Comparison of ENCODE assay signal across 8 mouse cellular contexts in the genomic region with DNA sequence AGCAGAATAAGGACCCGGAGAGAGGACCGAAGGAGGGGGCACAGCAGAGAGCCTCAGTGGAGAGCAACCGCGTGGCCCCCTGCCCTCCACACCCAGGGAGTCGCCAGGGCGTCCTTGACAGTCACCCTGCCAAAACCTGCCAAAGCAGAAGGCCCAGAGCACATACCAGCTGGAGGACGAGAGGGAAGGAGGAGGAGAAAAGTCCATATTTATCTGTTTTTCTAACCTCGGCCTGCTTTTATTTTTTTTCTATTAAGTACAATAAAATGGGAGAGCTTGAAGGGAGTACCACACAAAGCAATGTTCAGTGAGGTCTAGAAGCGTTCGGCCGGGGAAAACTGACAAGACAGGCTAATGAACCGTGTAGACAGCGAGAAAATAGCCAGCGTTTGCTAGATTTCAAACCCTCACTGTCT. TPM values are rescaled to one million over a fixed set of nuclear protein-coding genes. Genes with fewer than 3 reads are reported as not detected.
A peak's percentile ranks its signal among the peaks of the same experiment; 100 is the strongest.
DNase-seq lines count a peak whose midpoint lies in the region; ATAC-seq and TF ChIP-seq lines count a peak whose summit lies in the region.

No protein-coding gene starts in this region.

- no peak for ATAC-seq in stomach, postnatal 0 days (ENCODE audit: low FRiP score, low TSS enrichment)
- no peak for ATAC-seq in erythroblast, adult 5-6 weeks (replicated peaks; ENCODE audit: low FRiP score, poor library complexity, severe bottlenecking)

- TF ChIP-seq EP300 in stomach, postnatal 0 days (optimal IDR thresholded peaks at IDR 0.05), result no peak

- 11% methylated on average over 14 of the region's 14 CpGs for WGBS in heart, embryonic 10.5 days
- WGBS in limb, embryonic 10.5 days, result 15% methylated on average over 14 of the region's 14 CpGs
- 18% methylated on average over 14 of the region's 14 CpGs for WGBS in stomach, postnatal 0 days

- H3K9ac ChIP-seq in stomach, postnatal 0 days (ENCODE audit: low read length), result peak overlapping the region; percentile 74

- intact Hi-C loops in left cerebral cortex, postnatal 4 days (cut with DNase I), result no loop called here

- no peaks in the 10 kb centered on the region for H3K27me3 ChIP-seq in heart, embryonic 10.5 days (ENCODE audit: insufficient read depth, poor library complexity, severe bottlenecking)
- H3K27me3 ChIP-seq in limb, embryonic 10.5 days (ENCODE audit: low read depth, poor library complexity, severe bottlenecking), result peaks cover 65% of the 10 kb centered on the region
- no peaks in the 10 kb centered on the region for H3K27me3 ChIP-seq in stomach, postnatal 0 days (ENCODE audit: control insufficient read depth, insufficient read depth, low read length)

- H3K9me3 ChIP-seq in heart, embryonic 10.5 days, result no peaks in the 10 kb centered on the region
- H3K9me3 ChIP-seq in limb, embryonic 10.5 days (replicated peaks), result no peaks in the 10 kb centered on the region
- H3K9me3 ChIP-seq in stomach, postnatal 0 days (ENCODE audit: control insufficient read depth, low read length), result no peaks in the 10 kb centered on the region

- H3K27ac ChIP-seq in heart, embryonic 10.5 days, result peak overlapping the region; percentile 100
- H3K27ac ChIP-seq in limb, embryonic 10.5 days, result peak overlapping the region; percentile 79
- peak overlapping the region; percentile 85 for H3K27ac ChIP-seq in stomach, postnatal 0 days (replicated peaks)

- DNase-seq in left cerebral cortex, postnatal 4 days, result peak; percentile 64
- no peak for DNase-seq in left cerebral cortex, adult 9 months (ENCODE audit: low spot score in 2 of 2)
- DNase-seq in cerebellum, adult 9-11 months, result peak; percentile 75
- peak; percentile 72 for DNase-seq in heart, embryonic 10.5 days (ENCODE audit: low spot score)
- peak; percentile 47 for DNase-seq in limb, embryonic 10.5 days (ENCODE audit: low spot score)
- no peak for DNase-seq in stomach, postnatal 0 days (ENCODE audit: low spot score)
- DNase-seq in frontal cortex, postnatal 14 days (ENCODE audit: low spot score in 2 of 2), result no peak

- peaks cover 58% of the 10 kb centered on the region for H3K36me3 ChIP-seq in heart, embryonic 10.5 days
- peaks cover 60% of the 10 kb centered on the region for H3K36me3 ChIP-seq in limb, embryonic 10.5 days
- peaks cover 12% of the 10 kb centered on the region; the same call in 1 of the 2 replicates for H3K36me3 ChIP-seq in stomach, postnatal 0 days (ENCODE audit: control insufficient read depth, insufficient read depth, low read length)

- H3K4me3 ChIP-seq in heart, embryonic 10.5 days, result peak overlapping the region; percentile 79
- peak overlapping the region; percentile 42 for H3K4me3 ChIP-seq in limb, embryonic 10.5 days
- H3K4me3 ChIP-seq in stomach, postnatal 0 days (ENCODE audit: low read depth, low read length), result peak overlapping the region; percentile 47

- H3K4me2 ChIP-seq in stomach, postnatal 0 days (replicated peaks; ENCODE audit: low read depth), result peak overlapping the region; percentile 92

- peaks cover 54% of the 10 kb centered on the region for H3K4me1 ChIP-seq in heart, embryonic 10.5 days
- peaks cover 76% of the 10 kb centered on the region for H3K4me1 ChIP-seq in limb, embryonic 10.5 days
- no peaks in the 10 kb centered on the region for H3K4me1 ChIP-seq in stomach, postnatal 0 days (replicated peaks; ENCODE audit: control insufficient read depth, insufficient read depth)

- TF ChIP-seq CTCF in stomach, postnatal 0 days (IDR thresholded peaks at IDR 0.05; ENCODE audit: low read depth), result no peak

RNA-seq across cellular contexts. Expression of gene Meis1, which starts 8.4 kb away (rescaled TPM):
- total RNA-seq in left cerebral cortex, postnatal 4 days (2021), result 1 to 10 TPM; 9.1 to 9.7 TPM
- polyA plus RNA-seq in heart, embryonic 10.5 days (2016; fragmentation: Nextera tagmentation; extraction: Ambion mirVana), result 111 and 139 TPM in 2 replicates
- 109 and 119 TPM in 2 replicates for polyA plus RNA-seq in limb, embryonic 10.5 days (2016; fragmentation: Nextera tagmentation; extraction: Ambion mirVana)
- 48.5 and 50.2 TPM in 2 replicates for polyA plus RNA-seq in stomach, postnatal 0 days (2015; fragmentation: Nextera tagmentation; extraction: Ambion mirVana)
- total RNA-seq in erythroblast, adult 5-6 weeks (2015; ENCODE audit: low replicate concordance), result 0.38 and 2.5 TPM in 2 replicates
- 2.4 and 3.3 TPM in 2 replicates for total RNA-seq in erythroblast, adult 5-6 weeks (2017; ENCODE audit: low replicate concordance)

Comparison
In these comparisons a context has a peak if more than half of its experiments do, and no peak if none do; other contexts are left out.
1. DNase-seq: peak in left cerebral cortex, postnatal 4 days (single experiment), cerebellum, adult 9-11 months (single experiment), heart, embryonic 10.5 days (single experiment) and limb, embryonic 10.5 days (single experiment); none in left cerebral cortex, adult 9 months (0 of 2), stomach, postnatal 0 days (single experiment) and frontal cortex, postnatal 14 days (0 of 2).
2. Peak in every context shown above with its lines, with median percentiles within 50 percentile points of each other: H3K27ac ChIP-seq and H3K4me3 ChIP-seq.